7 mouse cellular contexts compared by ENCODE assay signal in the genomic region with DNA sequence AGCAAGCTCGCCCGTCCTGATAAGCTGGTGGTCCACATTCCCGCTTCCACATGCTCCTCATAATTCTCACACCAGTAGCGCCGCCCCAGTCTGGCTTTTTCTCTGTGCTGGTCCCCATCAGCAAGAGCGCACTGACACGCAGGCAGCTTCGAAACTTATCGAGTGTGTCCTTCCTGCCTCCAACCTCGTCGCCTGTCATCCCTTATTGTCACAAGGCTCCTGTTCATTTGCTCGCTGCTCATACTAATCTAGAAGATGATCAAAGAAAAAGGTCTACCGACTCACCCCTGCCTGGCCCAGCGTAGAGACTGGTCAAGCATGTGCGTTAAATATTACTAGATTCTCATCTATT. TPM values are rescaled to one million over a fixed set of nuclear protein-coding genes. Genes with fewer than 3 reads are reported as not detected.
DNase-seq lines count a peak whose midpoint lies in the region; ATAC-seq and TF ChIP-seq lines count a peak whose summit lies in the region.

No protein-coding gene starts in this region.

- WGBS in lung, embryonic 14.5 days = 33% methylated on average over 15 of the region's 15 CpGs
- 58% methylated on average over 15 of the region's 15 CpGs for WGBS in hindbrain, embryonic 12.5 days
- WGBS in thymus, adult 2 months = 84% methylated on average over 15 of the region's 15 CpGs
- WGBS in intestine, embryonic 15.5 days = 69% methylated on average over 15 of the region's 15 CpGs

- H3K4me1 ChIP-seq in lung, embryonic 14.5 days (ENCODE audit: insufficient read depth) = no peaks in the 10 kb centered on the region
- H3K4me1 ChIP-seq in hindbrain, embryonic 12.5 days = peaks cover 19% of the 10 kb centered on the region
- H3K4me1 ChIP-seq in thymus, adult 2 months (replicated peaks; ENCODE audit: control insufficient read depth, insufficient read depth, low read length) = peaks cover 17% of the 10 kb centered on the region
- no peaks in the 10 kb centered on the region for H3K4me1 ChIP-seq in intestine, embryonic 15.5 days (replicated peaks)

- H3K4me2 ChIP-seq in lung, embryonic 14.5 days = peak overlapping the region; percentile 55
- H3K4me2 ChIP-seq in hindbrain, embryonic 12.5 days (replicated peaks) = peak overlapping the region; percentile 43
- H3K4me2 ChIP-seq in intestine, embryonic 15.5 days (replicated peaks) = no peak overlapping the region

- TF ChIP-seq POLR2A in thymus, adult 2 months (IDR thresholded peaks at IDR 0.05; ENCODE audit: control insufficient read depth, extremely low read depth, insufficient read depth, low read length, poor library complexity) = no peak

- no peaks in the 10 kb centered on the region for H3K27me3 ChIP-seq in lung, embryonic 14.5 days (ENCODE audit: insufficient read depth, low read length)
- H3K27me3 ChIP-seq in hindbrain, embryonic 12.5 days = no peaks in the 10 kb centered on the region
- no peaks in the 10 kb centered on the region for H3K27me3 ChIP-seq in thymus, adult 2 months (ENCODE audit: control insufficient read depth, insufficient read depth, low read length)
- H3K27me3 ChIP-seq in intestine, embryonic 15.5 days (replicated peaks) = no peaks in the 10 kb centered on the region

- DNase-seq in lung, embryonic 14.5 days = peak; percentile 50
- no peak for DNase-seq in lung, postnatal 36 days
- DNase-seq in cerebellum, postnatal 10 days = peak; percentile 59 to 63
- peak; percentile 23 for DNase-seq in thymus, adult 2 months
- no peak for DNase-seq in right cerebral cortex, postnatal 4 days

- no peak overlapping the region for H3K27ac ChIP-seq in lung, embryonic 14.5 days (ENCODE audit: low read depth)
- peak overlapping the region; percentile 64 for H3K27ac ChIP-seq in hindbrain, embryonic 12.5 days
- H3K27ac ChIP-seq in thymus, adult 2 months (ENCODE audit: control insufficient read depth, insufficient read depth, low read length) = peak overlapping the region; percentile 89
- no peak overlapping the region for H3K27ac ChIP-seq in intestine, embryonic 15.5 days

- ATAC-seq in lung, embryonic 14.5 days (ENCODE audit: insufficient read depth) = peak; percentile 41; the same call in 1 of the 2 replicates
- ATAC-seq in hindbrain, embryonic 12.5 days (ENCODE audit: low FRiP score) = peak; percentile 70
- ATAC-seq in intestine, embryonic 15.5 days = no peak

- no peaks in the 10 kb centered on the region for H3K9me3 ChIP-seq in lung, embryonic 14.5 days (ENCODE audit: low read depth, low read length)
- H3K9me3 ChIP-seq in hindbrain, embryonic 12.5 days (replicated peaks) = no peaks in the 10 kb centered on the region
- H3K9me3 ChIP-seq in intestine, embryonic 15.5 days = no peaks in the 10 kb centered on the region

- H3K9ac ChIP-seq in lung, embryonic 14.5 days = no peak overlapping the region
- no peak overlapping the region; the same call in 1 of the 2 replicates for H3K9ac ChIP-seq in hindbrain, embryonic 12.5 days
- no peak overlapping the region for H3K9ac ChIP-seq in intestine, embryonic 15.5 days

- peak overlapping the region; percentile 12; the same call in 1 of the 2 replicates for H3K4me3 ChIP-seq in lung, embryonic 14.5 days (ENCODE audit: low read depth, low read length)
- no peak overlapping the region; the same call in 1 of the 2 replicates for H3K4me3 ChIP-seq in hindbrain, embryonic 12.5 days
- no peak overlapping the region for H3K4me3 ChIP-seq in thymus, adult 2 months (ENCODE audit: control insufficient read depth, insufficient read depth, low read length)
- no peak overlapping the region for H3K4me3 ChIP-seq in intestine, embryonic 15.5 days (replicated peaks)

- no peak for TF ChIP-seq CTCF in lung, embryonic 14.5 days (IDR thresholded peaks at IDR 0.05; ENCODE audit: low read depth)
- TF ChIP-seq CTCF in thymus, adult 2 months (IDR thresholded peaks at IDR 0.05; ENCODE audit: borderline replicate concordance, control insufficient read depth, extremely low read depth, insufficient read depth, low read length, poor library complexity) = no peak

- no peaks in the 10 kb centered on the region for H3K36me3 ChIP-seq in lung, embryonic 14.5 days (ENCODE audit: insufficient read depth)
- H3K36me3 ChIP-seq in hindbrain, embryonic 12.5 days = no peaks in the 10 kb centered on the region
- H3K36me3 ChIP-seq in thymus, adult 2 months (ENCODE audit: control insufficient read depth, insufficient read depth, low read length) = no peaks in the 10 kb centered on the region
- no peaks in the 10 kb centered on the region for H3K36me3 ChIP-seq in intestine, embryonic 15.5 days

RNA-seq across cellular contexts. Expression of a gene that starts 44.8 kb away (rescaled TPM):
- polyA plus RNA-seq in lung, embryonic 14.5 days (2014; fragmentation: Nextera tagmentation; extraction: Ambion mirVana) = not detected in 2 replicates
- polyA plus RNA-seq in hindbrain, embryonic 12.5 days (2016; fragmentation: Nextera tagmentation; extraction: Ambion mirVana) = not detected in 2 replicates
- polyA plus RNA-seq in thymus, adult 2 months (2012; rRNA removed) = not detected in 2 replicates
- polyA plus RNA-seq in intestine, embryonic 15.5 days (2015; fragmentation: Nextera tagmentation; extraction: Ambion mirVana) = not detected in 2 replicates

RNA-seq across cellular contexts. Expression of a gene that starts 45.1 kb away (rescaled TPM):
- polyA plus RNA-seq in lung, embryonic 14.5 days (2014; fragmentation: Nextera tagmentation; extraction: Ambion mirVana) = not detected in 2 replicates
- not detected in 2 replicates for polyA plus RNA-seq in hindbrain, embryonic 12.5 days (2016; fragmentation: Nextera tagmentation; extraction: Ambion mirVana)
- 5.1 and 5.2 TPM in 2 replicates for polyA plus RNA-seq in thymus, adult 2 months (2012; rRNA removed)
- polyA plus RNA-seq in intestine, embryonic 15.5 days (2015; fragmentation: Nextera tagmentation; extraction: Ambion mirVana) = not detected in 2 replicates

Comparison
In these comparisons a context has a peak if more than half of its experiments do, and no peak if none do; other contexts are left out.
1. DNase-seq: peak in lung, embryonic 14.5 days (single experiment), cerebellum, postnatal 10 days (2 of 2) and thymus, adult 2 months (single experiment); none in lung, postnatal 36 days (single experiment) and right cerebral cortex, postnatal 4 days (single experiment).
2. H3K27ac ChIP-seq: peak in hindbrain, embryonic 12.5 days (single experiment) and thymus, adult 2 months (single experiment); none in lung, embryonic 14.5 days (single experiment) and intestine, embryonic 15.5 days (single experiment).